8 mouse cellular contexts compared by ENCODE assay signal in the genomic region with DNA sequence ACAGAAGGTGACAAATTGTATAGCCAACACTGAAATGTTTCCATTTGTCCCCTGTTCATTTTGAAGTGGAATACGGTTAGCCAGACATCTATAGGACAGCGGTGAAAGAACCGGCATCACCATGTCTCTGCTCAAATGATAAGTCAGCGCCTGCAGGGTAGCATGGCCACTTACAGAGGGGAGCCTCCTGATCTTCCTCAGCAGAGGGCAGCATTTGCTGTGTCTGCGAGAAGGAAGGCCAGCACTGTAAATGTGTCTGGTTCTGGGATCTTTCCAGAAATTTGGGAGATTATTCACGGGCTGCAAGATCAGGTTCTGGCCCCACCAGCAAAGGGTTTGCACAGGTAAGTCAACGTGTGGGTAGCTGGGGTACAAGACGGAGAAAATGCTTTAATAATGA. TPM values are rescaled to one million over a fixed set of nuclear protein-coding genes. Genes with fewer than 3 reads are reported as not detected.
A peak's percentile ranks its signal among the peaks of the same experiment; 100 is the strongest.
DNase-seq lines count a peak whose midpoint lies in the region; ATAC-seq lines count a peak whose summit lies in the region.

No protein-coding gene starts in this region.

- H3K4me1 ChIP-seq in hindbrain, embryonic 10.5 days (replicated peaks), result no peaks in the 10 kb centered on the region
- H3K4me1 ChIP-seq in hindbrain, embryonic 12.5 days, result no peaks in the 10 kb centered on the region

- ATAC-seq in hindbrain, embryonic 12.5 days (ENCODE audit: low FRiP score), result no peak
- ATAC-seq in megakaryocyte-erythroid progenitor cell, adult 5-6 weeks (replicated peaks; ENCODE audit: low FRiP score, low TSS enrichment, poor library complexity, severe bottlenecking), result no peak

- no peaks in the 10 kb centered on the region for H3K27me3 ChIP-seq in hindbrain, embryonic 10.5 days (ENCODE audit: insufficient read depth, poor library complexity, severe bottlenecking)
- H3K27me3 ChIP-seq in hindbrain, embryonic 12.5 days, result no peaks in the 10 kb centered on the region

- no peak overlapping the region for H3K27ac ChIP-seq in hindbrain, embryonic 10.5 days
- no peak overlapping the region for H3K27ac ChIP-seq in hindbrain, embryonic 12.5 days

- no peak overlapping the region for H3K9ac ChIP-seq in hindbrain, embryonic 12.5 days

- no peaks in the 10 kb centered on the region for H3K36me3 ChIP-seq in hindbrain, embryonic 10.5 days
- H3K36me3 ChIP-seq in hindbrain, embryonic 12.5 days, result no peaks in the 10 kb centered on the region

- H3K4me3 ChIP-seq in hindbrain, embryonic 10.5 days, result no peak overlapping the region
- H3K4me3 ChIP-seq in hindbrain, embryonic 12.5 days, result no peak overlapping the region

- peak; percentile 35 for DNase-seq in hindbrain, embryonic 10.5 days (ENCODE audit: low spot score)
- peak; percentile 56 for DNase-seq in right cerebral cortex, postnatal 4 days
- no peak for DNase-seq in right cerebral cortex, postnatal 25 days
- DNase-seq in embryo, embryonic 11 days, result peak; percentile 61
- DNase-seq in lung, postnatal 25 days (ENCODE audit: low spot score), result peak; percentile 6
- DNase-seq in spleen, adult 12 weeks (ENCODE audit: low spot score), result no peak

- no peak overlapping the region for H3K4me2 ChIP-seq in hindbrain, embryonic 12.5 days (replicated peaks)

- no peaks in the 10 kb centered on the region for H3K9me3 ChIP-seq in hindbrain, embryonic 10.5 days
- no peaks in the 10 kb centered on the region for H3K9me3 ChIP-seq in hindbrain, embryonic 12.5 days (replicated peaks)

- 71% methylated on average over 8 of the region's 8 CpGs for WGBS in hindbrain, embryonic 10.5 days
- WGBS in hindbrain, embryonic 12.5 days, result 68% methylated on average over 8 of the region's 8 CpGs

RNA-seq across cellular contexts. Expression of a gene that starts 51.0 kb away (rescaled TPM):
- polyA plus RNA-seq in hindbrain, embryonic 10.5 days (2016; fragmentation: Nextera tagmentation; extraction: Ambion mirVana), result 2.5 and 3.0 TPM in 2 replicates
- polyA plus RNA-seq in hindbrain, embryonic 12.5 days (2016; fragmentation: Nextera tagmentation; extraction: Ambion mirVana), result 4.2 and 5.0 TPM in 2 replicates
- total RNA-seq in megakaryocyte-erythroid progenitor cell, adult 5-6 weeks (2014; fragmentation: Nextera tagmentation), result 37.6 and 51.7 TPM in 2 replicates
- 38.6 and 40.0 TPM in 2 replicates for total RNA-seq in megakaryocyte-erythroid progenitor cell, adult 5-6 weeks (2017)

Comparison
In these comparisons a context has a peak if more than half of its experiments do, and no peak if none do; other contexts are left out.
1. DNase-seq: peak in hindbrain, embryonic 10.5 days (single experiment), right cerebral cortex, postnatal 4 days (single experiment), embryo, embryonic 11 days (single experiment) and lung, postnatal 25 days (single experiment); none in right cerebral cortex, postnatal 25 days (single experiment) and spleen, adult 12 weeks (single experiment).